Mouse (Mus musculus) kidney, embryonic 16.5 days (tissue): Measurements from ENCODE around the gene Pbx4. TPM values are rescaled to one million over a fixed set of nuclear protein-coding genes. Genes with fewer than 3 reads are reported as not detected.
A peak's percentile ranks its signal among the peaks of the same experiment; 100 is the strongest.

Experiments used
- ATAC-seq: fragments of 200-750 bp; cut with Nextera tagmentation; 2 replicates; pipeline ENCODE4 v1.8.0; 2017; ENCODE audit warnings: moderate TSS enrichment; ENCODE audit not compliant: low FRiP score, low TSS enrichment
- H3K27ac ChIP-seq: fragments of 300-500 bp; sonication (generic); 2 replicates; pipeline ENCODE4 v1.5.1; 2014; ENCODE audit warnings: low read length
- H3K27me3 ChIP-seq: fragments of 300-500 bp; sonication (generic); 2 replicates; pipeline ENCODE4 v1.6.1; 2014; ENCODE audit warnings: low read length, control low read depth, mixed read lengths; ENCODE audit not compliant: insufficient read depth
- H3K36me3 ChIP-seq: fragments of 300-500 bp; sonication (generic); 2 replicates; pipeline ENCODE4 v1.6.1; 2014; ENCODE audit warnings: low read length, control low read depth, mixed read lengths; ENCODE audit not compliant: insufficient read depth
- H3K4me1 ChIP-seq: fragments of 300-500 bp; sonication (generic); 2 replicates; pipeline ENCODE4 v1.6.1; 2014; ENCODE audit warnings: low read length, control low read depth, mixed read lengths; ENCODE audit not compliant: insufficient read depth
- H3K4me2 ChIP-seq: fragments of 300-500 bp; sonication (generic); replicated peaks from 2 replicates; pipeline ENCODE4 v1.6.1; 2014; ENCODE audit warnings: low read depth, low read length
- H3K4me3 ChIP-seq: fragments of 300-500 bp; sonication (generic); 2 replicates; pipeline ENCODE4 v1.5.1; 2014; ENCODE audit warnings: mild to moderate bottlenecking, low read length
- H3K9ac ChIP-seq: fragments of 300-500 bp; sonication (generic); replicated peaks from 2 replicates; pipeline ENCODE4 v1.6.1; 2014; ENCODE audit warnings: low read length
- H3K9me3 ChIP-seq: fragments of 300-500 bp; sonication (generic); 2 replicates; pipeline ENCODE4 v1.6.1; 2016; ENCODE audit warnings: low read length, control low read depth
- WGBS: fragments of 180-500 bp; shearing (Covaris S2); extraction: QIAGEN DNeasy Blood & Tissue Kit; methylation state at CpG from one replicate; pipeline ENCODE4 v1.1.7; 2014; 5-methylcytosine and 5-hydroxymethylcytosine counted together
- polyA plus RNA-seq: library from polyadenylated mRNA; unstranded; fragments of >200 nt; fragmentation: Nextera tagmentation; extraction: Ambion mirVana; gene quantifications from 2 replicates; pipeline ENCODE4 v1.2.1, GENCODE M21; 2015

Gene Pbx4
- polyA plus RNA-seq, 1 experiment from 2014 or later, result 9.3 TPM

GRCm38 (mm10) chr8:69807236-69807635 lies 25.1 kb upstream of the Pbx4 start:
- Histone ChIP-seq H3K9ac (no peak overlapping the region), H3K4me3 (no peak overlapping the region), H3K27me3 (no peaks in the 10 kb centered on the region), H3K9me3 (no peaks in the 10 kb centered on the region), H3K36me3 (peaks cover 55% of the 10 kb centered on the region), H3K4me1 (peaks cover 5% of the 10 kb centered on the region), H3K27ac (no peak overlapping the region), H3K4me2 (no peak overlapping the region)
- WGBS, result 92% methylated on average over 5 of the region's 5 CpGs
- no peak for ATAC-seq

GRCm38 (mm10) chr8:69808094-69808863 lies 24.0 kb upstream of the Pbx4 start, which contains the start of gene Gmip:
Gmip (plus strand) TSS chr8:69808679.
- Histone ChIP-seq H3K9ac (peak within 1 kb of the TSS; percentile 74), H3K4me1 (peaks cover 5% of the 10 kb centered on the region), H3K4me2 (peak within 1 kb of the TSS; percentile 97), H3K27ac (peak within 1 kb of the TSS; percentile 15; the same call in 1 of the 2 replicates), H3K9me3 (no peaks in the 10 kb centered on the region), H3K4me3 (peak within 1 kb of the TSS; percentile 67), H3K36me3 (peaks cover 47% of the 10 kb centered on the region), H3K27me3 (no peaks in the 10 kb centered on the region)
- 5% methylated on average over 25 of the region's 28 CpGs for WGBS
- ATAC-seq, result peak; percentile 77

GRCm38 (mm10) chr8:69808864-69809403 lies 23.4 kb upstream of the Pbx4 start:
- Histone ChIP-seq H3K9me3 (no peaks in the 10 kb centered on the region), H3K4me3 (peak overlapping the region; percentile 67), H3K27ac (no peak overlapping the region), H3K4me2 (peak overlapping the region; percentile 97), H3K4me1 (peaks cover 5% of the 10 kb centered on the region), H3K27me3 (no peaks in the 10 kb centered on the region), H3K9ac (peak overlapping the region; percentile 74), H3K36me3 (peaks cover 45% of the 10 kb centered on the region)
- WGBS, result 2% methylated on average over 23 of the region's 23 CpGs
- ATAC-seq, result peak; percentile 33

- H3K4me3 ChIP-seq, result no peak overlapping the region
- peaks cover 48% of the 10 kb centered on the region for H3K36me3 ChIP-seq
- peaks cover 5% of the 10 kb centered on the region for H3K4me1 ChIP-seq
- H3K27me3 ChIP-seq, result no peaks in the 10 kb centered on the region
- no peak for ATAC-seq
- no peaks in the 10 kb centered on the region for H3K9me3 ChIP-seq
- no peak overlapping the region; the same call in 1 of the 2 replicates for H3K4me2 ChIP-seq
- WGBS, result 64% methylated on average over 3 of the region's 3 CpGs
- no peak overlapping the region for H3K9ac ChIP-seq
- no peak overlapping the region for H3K27ac ChIP-seq
Measured at GRCm38 (mm10) chr8:69809820-69810219, 22.5 kb upstream of the Pbx4 start.

GRCm38 (mm10) chr8:69814881-69815280 lies 17.4 kb upstream of the Pbx4 start:
- Histone ChIP-seq H3K9me3 (no peaks in the 10 kb centered on the region), H3K4me1 (0 out of 2 replicates have a peak, but pooled peaks cover 5% of the 10 kb centered on the region), H3K9ac (no peak overlapping the region), H3K36me3 (peaks cover 24% of the 10 kb centered on the region), H3K27ac (no peak overlapping the region), H3K4me2 (no peak overlapping the region), H3K4me3 (no peak overlapping the region), H3K27me3 (no peaks in the 10 kb centered on the region)
- ATAC-seq, result no peak
- WGBS, result 82% methylated on average over 2 of the region's 2 CpGs

- H3K9ac ChIP-seq, result no peak overlapping the region
- WGBS, result 89% methylated on average over 4 of the region's 4 CpGs
- H3K27me3 ChIP-seq, result no peaks in the 10 kb centered on the region
- no peak for ATAC-seq
- no peak overlapping the region for H3K4me2 ChIP-seq
- no peaks in the 10 kb centered on the region for H3K9me3 ChIP-seq
- no peak overlapping the region for H3K27ac ChIP-seq
- no peak overlapping the region for H3K4me3 ChIP-seq
- H3K4me1 ChIP-seq, result 0 out of 2 replicates have a peak, but pooled peaks cover 5% of the 10 kb centered on the region
- peaks cover 24% of the 10 kb centered on the region for H3K36me3 ChIP-seq
Measured at GRCm38 (mm10) chr8:69815396-69815795, 16.9 kb upstream of the Pbx4 start.

GRCm38 (mm10) chr8:69820466-69820865 lies 11.8 kb upstream of the Pbx4 start:
- peak; percentile 8; the same call in 1 of the 2 replicates for ATAC-seq

GRCm38 (mm10) chr8:69821971-69822385 lies 10.3 kb upstream of the Pbx4 start:
- Histone ChIP-seq H3K4me1 (peaks cover 25% of the 10 kb centered on the region), H3K27ac (peak overlapping the region; percentile 74), H3K36me3 (peaks cover 6% of the 10 kb centered on the region; the same call in 1 of the 2 replicates), H3K9me3 (no peaks in the 10 kb centered on the region), H3K27me3 (no peaks in the 10 kb centered on the region), H3K4me2 (peak overlapping the region; percentile 82), H3K4me3 (peak overlapping the region; percentile 50), H3K9ac (peak overlapping the region; percentile 72)
- ATAC-seq, result peak; percentile 23; the same call in 1 of the 2 replicates
- WGBS, result 2% methylated on average over 15 of the region's 22 CpGs

More at GRCm38 (mm10) chr8:69820466-69820865, 11.8 kb upstream of the Pbx4 start:
- H3K9me3 ChIP-seq, result no peaks in the 10 kb centered on the region
- no peak overlapping the region for H3K4me3 ChIP-seq
- 0 out of 2 replicates have a peak, but pooled peaks cover 5% of the 10 kb centered on the region for H3K36me3 ChIP-seq
- no peak overlapping the region for H3K4me2 ChIP-seq
- WGBS, result 75% methylated on average over 9 of the region's 9 CpGs
- peaks cover 30% of the 10 kb centered on the region for H3K4me1 ChIP-seq
- H3K27me3 ChIP-seq, result no peaks in the 10 kb centered on the region
- no peak overlapping the region for H3K27ac ChIP-seq
- no peak overlapping the region for H3K9ac ChIP-seq

GRCm38 (mm10) chr8:69822386-69823191 lies 9.7 kb upstream of the Pbx4 start, which contains the start of gene Lpar2:
Lpar2 (plus strand) TSS chr8:69822429.
- Histone ChIP-seq H3K9ac (peak within 1 kb of the TSS; percentile 72), H3K4me3 (peak within 1 kb of the TSS; percentile 50), H3K4me2 (peak within 1 kb of the TSS; percentile 82), H3K4me1 (peaks cover 25% of the 10 kb centered on the region), H3K27ac (peak within 1 kb of the TSS; percentile 74), H3K36me3 (peaks cover 9% of the 10 kb centered on the region; the same call in 1 of the 2 replicates), H3K9me3 (no peaks in the 10 kb centered on the region), H3K27me3 (no peaks in the 10 kb centered on the region)
- WGBS, result 1% methylated on average over 32 of the region's 35 CpGs
- ATAC-seq, result peak; percentile 88
